Mouse (Mus musculus) splenic B cell, adult 2 months (primary cell): Measurements from ENCODE around the gene Spin1.
A peak's percentile ranks its signal among the peaks of the same experiment; 100 is the strongest.

ENCODE experiments used
- DNase-seq: peaks from one replicate; pipeline ENCODE4 v3.0.0-alpha.2; 2011; ENCODE audit warnings: low read depth, low spot score
- H3K27me3 ChIP-seq: 2 replicates; pipeline ENCODE4 v1.6.1; 2012; ENCODE audit warnings: mild to moderate bottlenecking, low read length, moderate library complexity, mixed read lengths; ENCODE audit not compliant: control insufficient read depth, poor library complexity, insufficient read depth, severe bottlenecking
- H3K36me3 ChIP-seq: 2 replicates; pipeline ENCODE4 v1.6.1; 2012; ENCODE audit warnings: mild to moderate bottlenecking, low read length, moderate library complexity, mixed read lengths; ENCODE audit not compliant: control insufficient read depth, poor library complexity, insufficient read depth, severe bottlenecking

Spin1 gene

GRCm38 (mm10) chr13:51085941-51086340, 14.7 kb upstream of the Spin1 start:
- Histone ChIP-seq H3K27me3 (no peaks in the 10 kb centered on the region), H3K36me3 (no peaks in the 10 kb centered on the region)
- no peak for DNase-seq

GRCm38 (mm10) chr13:51087253-51087652, 13.4 kb upstream of the Spin1 start:
- DNase-seq = no peak
- no peaks in the 10 kb centered on the region for H3K36me3 ChIP-seq
- no peaks in the 10 kb centered on the region for H3K27me3 ChIP-seq

GRCm38 (mm10) chr13:51088207-51088606, 12.5 kb upstream of the Spin1 start:
- no peaks in the 10 kb centered on the region for H3K27me3 ChIP-seq
- H3K36me3 ChIP-seq = no peaks in the 10 kb centered on the region
- no peak for DNase-seq

GRCm38 (mm10) chr13:51089058-51089457, 11.6 kb upstream of the Spin1 start:
- no peak for DNase-seq
- H3K36me3 ChIP-seq = no peaks in the 10 kb centered on the region
- H3K27me3 ChIP-seq = no peaks in the 10 kb centered on the region

- Histone ChIP-seq H3K36me3 (no peaks in the 10 kb centered on the region), H3K27me3 (no peaks in the 10 kb centered on the region)
- no peak for DNase-seq
These were observed 10.5 kb upstream of the Spin1 start for GRCm38 (mm10) chr13:51090105-51090661.

- H3K36me3 ChIP-seq = no peaks in the 10 kb centered on the region
- no peak for DNase-seq
- H3K27me3 ChIP-seq = no peaks in the 10 kb centered on the region
These were observed 7.2 kb upstream of the Spin1 start for GRCm38 (mm10) chr13:51093430-51093829.

- H3K36me3 ChIP-seq = no peaks in the 10 kb centered on the region
- H3K27me3 ChIP-seq = no peaks in the 10 kb centered on the region
- no peak for DNase-seq
These were observed 6.1 kb upstream of the Spin1 start for GRCm38 (mm10) chr13:51094323-51095195.

GRCm38 (mm10) chr13:51095196-51095715, 5.4 kb upstream of the Spin1 start:
- H3K27me3 ChIP-seq = no peaks in the 10 kb centered on the region
- no peak for DNase-seq
- H3K36me3 ChIP-seq = no peaks in the 10 kb centered on the region

- H3K27me3 ChIP-seq = no peaks in the 10 kb centered on the region
- DNase-seq = no peak
- H3K36me3 ChIP-seq = no peaks in the 10 kb centered on the region
These were observed 4.0 kb upstream of the Spin1 start for GRCm38 (mm10) chr13:51096644-51097043.

- H3K27me3 ChIP-seq = no peaks in the 10 kb centered on the region
- no peaks in the 10 kb centered on the region for H3K36me3 ChIP-seq
- DNase-seq = peak; percentile 22
These were observed 984 bp upstream of the Spin1 start for GRCm38 (mm10) chr13:51099560-51100232.

GRCm38 (mm10) chr13:51101016-51101776, 516 bp downstream of the Spin1 start:
- H3K27me3 ChIP-seq = no peaks in the 10 kb centered on the region
- DNase-seq = peak; percentile 68
- no peaks in the 10 kb centered on the region for H3K36me3 ChIP-seq

- no peak for DNase-seq
- no peaks in the 10 kb centered on the region for H3K27me3 ChIP-seq
- H3K36me3 ChIP-seq = no peaks in the 10 kb centered on the region
These were observed 1.1 kb downstream of the Spin1 start for GRCm38 (mm10) chr13:51101777-51102132.

- DNase-seq = no peak
- H3K36me3 ChIP-seq = no peaks in the 10 kb centered on the region
- no peaks in the 10 kb centered on the region for H3K27me3 ChIP-seq
These were observed 2.5 kb downstream of the Spin1 start for GRCm38 (mm10) chr13:51103111-51103725.
